Mouse (Mus musculus): ENCODE results near the gene Eps8l2. TPM values are rescaled to one million over a fixed set of nuclear protein-coding genes. Genes with fewer than 3 reads are reported as not detected.
A peak's percentile ranks its signal among the peaks of the same experiment; 100 is the strongest.

Eps8l2 gene
- total RNA-seq (2017), result not detected in 3 replicates

DNA sequence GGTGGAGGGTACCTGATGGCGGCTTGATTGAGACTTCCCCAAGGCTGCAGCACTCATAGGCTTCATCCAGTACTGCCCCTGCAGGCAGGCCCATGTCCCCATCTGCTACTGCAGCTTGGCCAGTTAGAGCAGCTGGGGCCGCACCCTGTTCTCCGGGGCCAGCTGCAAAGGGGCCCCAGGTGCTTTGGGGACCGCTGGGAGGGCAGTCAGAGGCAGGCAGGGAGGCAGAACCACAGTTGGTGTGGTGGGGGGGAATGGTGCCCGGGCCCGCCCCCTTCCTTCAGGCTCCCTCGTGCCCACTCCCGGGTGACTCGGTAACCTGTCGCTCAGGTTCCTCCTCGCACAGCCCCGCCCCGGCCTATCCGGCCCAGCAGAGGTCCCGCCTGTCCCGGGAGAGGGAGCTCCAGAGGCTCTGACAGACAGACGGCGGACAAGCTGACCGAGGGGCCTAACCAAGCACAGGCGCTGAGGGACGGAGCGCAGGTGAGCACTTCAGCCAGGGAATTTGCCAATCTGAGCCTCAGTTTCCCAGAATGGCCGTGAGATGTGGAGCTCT is at the start of gene Eps8l2:
Gene Eps8l2 (plus strand): TSS at position 305 of the 556 bp plus-strand sequence.
- no peak for ATAC-seq (replicated peaks; ENCODE audit: insufficient number of reproducible peaks, low FRiP score, low TSS enrichment, poor library complexity, severe bottlenecking)

DNA sequence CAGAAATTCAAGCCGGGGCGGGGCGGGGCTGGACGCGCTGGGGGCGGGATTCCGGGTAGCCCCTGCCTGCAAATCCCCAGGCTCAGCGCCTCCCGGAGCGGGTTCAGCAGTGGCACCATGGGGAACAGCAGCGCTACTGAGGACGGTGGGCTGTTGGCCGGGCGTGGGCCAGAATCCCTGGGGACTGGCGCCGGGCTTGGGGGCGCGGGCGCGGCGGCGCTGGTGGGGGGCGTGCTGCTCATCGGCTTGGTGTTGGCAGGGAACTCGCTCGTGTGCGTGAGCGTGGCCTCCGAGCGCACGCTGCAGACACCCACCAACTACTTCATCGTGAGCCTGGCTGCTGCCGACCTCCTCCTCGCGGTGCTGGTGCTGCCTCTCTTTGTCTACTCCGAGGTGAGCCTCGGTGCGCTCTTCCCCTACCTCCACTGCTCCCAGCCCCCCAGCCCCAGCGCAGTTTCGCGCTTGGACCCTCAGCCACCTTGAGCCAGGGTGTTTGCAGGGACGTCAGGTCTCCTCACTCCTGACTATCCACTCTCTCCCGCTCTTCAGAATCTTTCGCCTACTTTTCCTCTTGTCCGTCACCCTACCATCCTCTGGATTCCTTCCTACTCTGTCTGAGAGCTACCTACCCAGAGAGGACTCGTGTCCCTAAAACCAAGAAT is 46.6 kb upstream of the Eps8l2 start, which contains the start of gene Drd4:
Gene Drd4 (plus strand): TSS at position 86 of the 662 bp plus-strand sequence.
- ATAC-seq (replicated peaks; ENCODE audit: insufficient number of reproducible peaks, low FRiP score, low TSS enrichment, poor library complexity, severe bottlenecking), result no peak

DNA sequence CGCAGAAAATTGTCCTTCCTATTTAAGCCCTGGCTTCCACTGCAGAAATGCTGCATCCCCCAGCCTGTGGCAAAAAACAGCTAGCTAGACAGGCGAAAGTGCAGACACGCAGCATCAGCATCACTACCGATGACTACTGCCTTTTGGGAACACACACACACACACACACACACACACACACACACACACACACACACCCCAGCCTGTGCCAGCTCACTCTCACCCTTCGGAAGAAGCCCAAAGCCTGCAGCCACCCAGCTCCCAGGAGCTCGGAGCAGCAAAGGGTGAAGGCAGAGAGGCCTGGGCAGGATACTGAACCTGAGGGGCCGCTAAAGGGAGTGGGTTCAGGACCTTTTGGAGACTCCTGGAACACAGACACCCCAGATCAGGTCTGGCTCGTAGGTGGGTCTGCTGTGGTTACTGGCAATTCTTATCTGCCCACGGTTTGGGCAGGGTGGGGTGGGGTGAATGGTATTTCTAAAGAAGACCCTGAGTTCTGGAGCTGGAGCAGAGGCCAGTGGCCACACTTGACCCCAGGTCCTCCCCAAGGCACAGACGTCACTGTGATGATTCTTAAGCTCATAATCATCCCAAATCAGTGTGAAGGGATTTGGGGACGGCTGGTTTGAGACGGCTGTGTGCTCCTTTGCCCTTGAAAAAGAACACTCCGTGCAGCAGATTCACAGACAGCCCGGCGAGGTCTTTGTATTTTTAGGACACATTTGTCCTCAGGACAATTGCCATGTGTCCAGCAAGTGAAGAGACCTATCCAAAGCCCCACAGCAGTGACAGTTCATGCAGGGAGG is 45.9 kb upstream of the Eps8l2 start:
- no peak for ATAC-seq (replicated peaks; ENCODE audit: insufficient number of reproducible peaks, low FRiP score, low TSS enrichment, poor library complexity, severe bottlenecking)

DNA sequence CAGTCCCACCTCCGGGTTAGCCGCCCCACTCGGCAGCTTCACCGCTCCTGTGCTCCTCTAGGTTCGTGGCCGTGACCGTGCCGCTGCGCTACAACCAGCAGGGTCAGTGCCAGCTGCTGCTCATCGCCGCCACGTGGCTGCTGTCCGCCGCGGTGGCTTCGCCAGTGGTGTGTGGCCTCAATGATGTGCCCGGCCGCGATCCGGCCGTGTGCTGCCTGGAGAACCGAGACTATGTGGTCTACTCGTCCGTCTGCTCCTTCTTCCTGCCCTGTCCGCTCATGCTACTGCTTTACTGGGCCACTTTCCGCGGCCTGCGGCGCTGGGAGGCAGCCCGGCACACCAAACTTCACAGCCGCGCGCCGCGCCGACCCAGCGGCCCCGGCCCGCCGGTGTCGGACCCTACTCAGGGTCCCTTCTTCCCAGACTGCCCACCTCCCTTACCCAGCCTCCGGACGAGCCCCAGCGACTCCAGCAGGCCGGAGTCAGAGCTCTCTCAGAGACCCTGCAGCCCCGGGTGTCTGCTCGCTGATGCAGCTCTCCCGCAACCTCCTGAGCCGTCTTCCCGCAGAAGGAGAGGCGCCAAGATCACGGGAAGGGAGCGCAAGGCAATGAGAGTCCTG is 44.7 kb upstream of the Eps8l2 start:
- ATAC-seq (replicated peaks; ENCODE audit: insufficient number of reproducible peaks, low FRiP score, low TSS enrichment, poor library complexity, severe bottlenecking), result 0 out of 2 replicates have a peak, but pooled peaks have one; percentile 29

DNA sequence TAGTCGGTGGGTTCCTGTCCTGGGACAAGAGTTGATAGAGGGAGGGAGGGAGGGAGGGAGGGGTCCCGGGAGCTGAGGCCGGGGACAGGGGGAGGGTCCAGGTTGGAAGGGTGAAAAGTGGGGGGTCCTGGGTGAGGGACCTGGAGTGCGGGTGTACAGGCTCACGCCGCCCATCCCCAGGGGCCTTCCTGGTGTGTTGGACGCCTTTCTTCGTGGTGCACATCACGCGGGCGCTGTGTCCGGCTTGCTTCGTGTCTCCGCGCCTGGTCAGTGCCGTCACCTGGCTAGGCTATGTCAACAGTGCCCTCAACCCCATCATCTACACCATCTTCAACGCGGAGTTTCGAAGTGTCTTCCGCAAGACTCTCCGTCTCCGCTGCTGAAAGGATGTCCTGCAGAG is 44.2 kb upstream of the Eps8l2 start:
- 0 out of 2 replicates have a peak, but pooled peaks have one; percentile 15 for ATAC-seq (replicated peaks; ENCODE audit: insufficient number of reproducible peaks, low FRiP score, low TSS enrichment, poor library complexity, severe bottlenecking)

DNA sequence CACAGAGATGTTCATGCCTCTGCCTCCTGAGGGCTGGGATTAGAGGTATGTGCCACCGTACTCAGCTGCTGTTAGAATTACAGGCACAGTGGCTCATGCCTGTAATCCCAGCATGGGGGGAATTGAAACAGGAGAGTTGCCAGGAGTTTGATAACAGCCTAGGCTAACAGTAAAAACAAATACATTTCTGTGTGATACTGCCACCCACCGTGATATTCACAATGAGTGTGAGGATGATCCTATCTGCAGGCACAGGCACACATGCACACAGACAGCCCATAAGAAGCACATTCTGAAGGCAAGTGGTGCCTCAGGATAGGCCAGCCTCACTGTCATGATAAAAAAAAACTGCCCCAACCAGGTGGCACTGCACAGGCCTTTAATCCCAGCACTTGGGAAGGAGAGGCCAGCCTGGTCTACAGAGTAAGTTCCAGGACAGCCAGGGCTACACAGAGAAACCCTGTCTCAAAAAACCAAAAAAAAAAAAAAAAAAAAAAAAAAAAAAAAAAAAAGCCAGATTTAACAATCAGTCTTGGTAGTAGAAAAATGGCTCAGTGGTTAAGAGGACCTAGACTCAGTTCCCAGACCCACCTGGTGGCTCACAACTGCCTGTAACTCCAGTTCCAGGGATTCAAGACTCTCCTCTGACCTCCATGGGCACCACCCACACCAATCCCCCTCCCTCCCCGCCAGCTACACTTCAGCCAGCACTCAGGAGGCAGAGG is 40.6 kb upstream of the Eps8l2 start:
- no peak for ATAC-seq (replicated peaks; ENCODE audit: insufficient number of reproducible peaks, low FRiP score, low TSS enrichment, poor library complexity, severe bottlenecking)

DNA sequence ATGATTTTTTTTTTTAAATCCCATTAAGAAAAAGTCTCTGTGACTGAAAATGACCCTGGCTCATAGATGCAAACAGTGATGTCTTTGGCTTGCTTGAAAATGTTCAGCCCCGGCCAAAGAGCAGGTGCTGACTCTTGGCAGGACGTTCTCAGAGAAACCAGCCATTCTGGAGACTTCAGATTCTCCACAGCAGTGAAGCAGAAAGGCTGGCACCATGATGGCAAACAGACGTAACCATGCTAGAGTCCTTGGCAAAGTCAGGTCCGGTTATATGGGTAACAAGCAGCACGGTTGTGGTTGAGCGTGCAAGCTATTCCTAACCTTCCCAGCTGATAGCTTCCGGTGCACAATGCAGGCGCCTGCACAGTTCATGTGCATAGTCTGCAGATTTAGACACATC is 39.5 kb upstream of the Eps8l2 start:
- no peak for ATAC-seq (replicated peaks; ENCODE audit: insufficient number of reproducible peaks, low FRiP score, low TSS enrichment, poor library complexity, severe bottlenecking)

DNA sequence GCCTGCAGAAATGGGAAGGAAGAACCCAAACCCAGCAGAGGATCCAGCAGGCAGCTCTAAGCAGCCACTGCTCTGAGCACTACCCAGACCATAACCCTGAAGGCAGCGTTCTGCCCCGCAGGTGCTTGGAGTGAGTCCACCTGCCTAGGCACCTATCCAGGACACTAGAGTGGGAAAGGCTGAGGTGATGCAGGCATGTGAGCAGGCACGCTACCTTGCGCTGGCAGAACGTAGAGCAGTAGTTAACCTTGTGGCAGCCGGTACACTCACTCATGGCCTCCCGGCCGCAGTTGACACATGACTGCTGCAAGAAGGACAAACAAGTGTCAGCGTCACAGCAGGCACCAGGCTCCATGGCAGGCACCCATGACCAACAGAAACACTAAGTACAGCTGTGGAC is 37.3 kb upstream of the Eps8l2 start:
- ATAC-seq (replicated peaks; ENCODE audit: insufficient number of reproducible peaks, low FRiP score, low TSS enrichment, poor library complexity, severe bottlenecking), result no peak

DNA sequence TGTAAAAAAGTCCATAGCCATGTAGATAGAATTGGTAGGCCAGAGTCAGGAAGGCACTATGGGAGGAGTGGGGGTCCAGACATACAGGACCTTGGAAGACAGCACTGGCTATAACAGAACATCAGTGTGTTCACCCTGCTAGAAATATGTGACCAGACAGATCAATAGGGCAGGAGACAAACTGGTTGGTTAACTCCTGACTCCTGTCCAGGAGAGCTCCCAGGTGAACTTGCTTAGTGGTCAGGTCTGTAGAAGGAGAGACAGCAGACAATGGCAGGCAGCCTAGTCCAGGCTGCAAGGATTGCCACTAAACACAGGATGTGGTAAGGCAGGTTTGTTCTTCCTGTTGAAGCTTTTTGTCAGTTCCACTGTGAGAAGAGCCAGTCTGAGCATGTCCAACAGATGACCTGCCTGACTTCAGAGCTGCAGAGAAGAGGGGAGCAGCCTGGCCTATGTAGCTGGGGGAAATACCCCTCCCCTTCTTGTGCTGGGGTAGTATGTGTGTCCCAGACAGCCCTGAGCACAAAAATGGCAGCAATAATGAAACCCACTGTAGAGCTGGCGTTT is 35.9 kb upstream of the Eps8l2 start:
- ATAC-seq (replicated peaks; ENCODE audit: insufficient number of reproducible peaks, low FRiP score, low TSS enrichment, poor library complexity, severe bottlenecking), result peak; percentile 36; the same call in 1 of the 2 replicates

DNA sequence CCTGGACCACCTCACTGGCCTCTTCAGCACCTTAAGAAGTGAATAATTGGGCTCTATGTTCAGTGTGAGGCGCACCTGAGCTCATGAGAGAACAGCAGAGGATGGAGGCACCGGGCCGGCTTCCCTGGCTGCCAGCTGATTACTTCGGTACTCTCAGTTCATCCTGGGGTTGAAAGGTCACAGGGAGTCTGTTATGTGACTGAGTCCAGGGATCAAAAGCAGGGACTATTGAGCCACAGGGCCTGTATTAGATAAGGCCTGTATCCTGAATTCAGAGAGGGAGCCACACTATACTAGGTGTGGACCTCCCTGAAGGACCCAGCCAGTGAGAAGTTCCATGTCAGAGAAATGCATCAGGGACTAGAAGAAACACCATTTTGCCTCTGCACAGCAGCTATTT is 34.1 kb upstream of the Eps8l2 start:
- ATAC-seq (replicated peaks; ENCODE audit: insufficient number of reproducible peaks, low FRiP score, low TSS enrichment, poor library complexity, severe bottlenecking), result no peak

DNA sequence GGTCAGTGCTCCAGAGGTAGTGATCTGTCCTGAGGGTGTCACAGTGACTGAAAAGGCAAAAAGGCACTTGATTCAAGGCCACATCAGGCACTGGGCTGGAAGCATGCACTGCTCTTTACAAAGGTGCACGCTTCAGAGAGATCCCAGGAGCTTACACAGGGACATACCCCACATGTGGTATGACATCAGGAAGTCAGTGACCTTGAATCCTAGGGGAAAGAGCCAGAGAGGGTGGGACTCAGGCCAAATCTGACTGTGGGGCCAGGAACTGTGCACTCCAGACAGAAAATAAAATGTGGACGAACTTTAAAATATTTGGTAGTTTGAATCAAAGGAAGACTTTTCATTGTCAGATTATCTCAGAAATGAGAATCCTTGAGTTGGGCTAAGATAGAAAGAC is 24.3 kb upstream of the Eps8l2 start:
- ATAC-seq (replicated peaks; ENCODE audit: insufficient number of reproducible peaks, low FRiP score, low TSS enrichment, poor library complexity, severe bottlenecking), result no peak

DNA sequence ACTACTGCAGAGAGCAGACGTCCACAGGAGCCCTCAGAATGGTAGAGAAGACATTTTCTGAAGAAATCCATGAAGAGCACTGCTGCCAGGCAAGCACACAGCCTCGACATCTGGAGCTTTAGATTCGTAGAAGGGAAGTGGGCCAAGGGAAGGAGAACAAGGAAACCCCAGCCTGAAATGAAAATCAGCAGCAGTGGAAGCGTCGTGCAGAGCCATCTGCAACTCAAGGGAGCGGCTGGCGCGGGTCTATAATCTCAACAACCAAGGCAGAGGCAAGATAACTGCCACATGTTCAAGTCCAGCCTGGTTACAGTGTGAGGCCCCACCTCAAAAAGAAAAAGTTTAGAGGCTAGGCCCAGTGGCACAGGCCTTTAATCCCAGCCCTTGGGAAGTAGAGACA is 23.6 kb upstream of the Eps8l2 start:
- ATAC-seq (replicated peaks; ENCODE audit: insufficient number of reproducible peaks, low FRiP score, low TSS enrichment, poor library complexity, severe bottlenecking), result no peak

DNA sequence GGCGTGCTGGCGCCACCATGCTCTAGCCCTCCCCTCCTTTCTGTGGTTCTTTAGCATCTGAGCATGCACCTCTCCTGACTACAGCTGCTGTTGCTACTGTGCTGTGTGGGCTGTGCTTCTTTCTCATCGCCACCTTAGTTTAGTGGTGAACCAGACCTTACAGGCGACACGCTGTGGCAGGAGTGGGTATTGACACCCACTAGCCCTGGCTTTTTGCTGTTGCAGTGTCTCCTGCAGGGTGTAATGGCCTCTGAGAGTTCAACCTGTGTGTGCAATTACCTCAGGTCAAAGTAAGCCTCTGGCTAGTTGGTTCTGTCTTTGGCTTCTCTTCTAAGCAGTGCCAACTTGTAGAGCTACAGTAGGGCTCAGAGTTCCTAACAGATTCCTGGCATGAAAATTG is 22.7 kb upstream of the Eps8l2 start:
- peak; percentile 87 for ATAC-seq (replicated peaks; ENCODE audit: insufficient number of reproducible peaks, low FRiP score, low TSS enrichment, poor library complexity, severe bottlenecking)

DNA sequence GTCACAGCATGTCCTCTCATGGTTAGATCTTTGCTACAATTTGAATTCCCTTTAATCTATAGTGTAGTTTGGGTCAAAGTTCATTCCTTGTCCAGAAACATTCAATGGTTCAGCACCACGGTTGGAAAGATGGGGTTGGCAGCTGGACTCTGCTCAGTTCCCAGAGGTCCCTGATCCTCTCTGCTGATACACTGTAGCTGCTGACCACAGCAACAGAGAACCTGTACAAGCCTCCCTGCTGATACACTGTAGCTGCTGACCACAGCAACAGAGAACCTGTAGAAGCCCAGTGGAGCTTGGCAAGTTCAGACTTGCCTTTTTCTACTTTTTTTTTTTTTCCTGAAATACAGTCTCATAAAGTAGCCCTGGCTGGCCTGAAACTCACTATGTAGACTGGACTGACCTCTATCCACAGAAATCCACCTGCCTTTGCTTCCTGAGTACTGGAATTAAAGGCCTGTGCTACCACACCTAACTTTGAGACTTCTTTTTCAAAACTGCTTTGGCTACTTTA is 21.0 kb upstream of the Eps8l2 start:
- no peak for ATAC-seq (replicated peaks; ENCODE audit: insufficient number of reproducible peaks, low FRiP score, low TSS enrichment, poor library complexity, severe bottlenecking)

DNA sequence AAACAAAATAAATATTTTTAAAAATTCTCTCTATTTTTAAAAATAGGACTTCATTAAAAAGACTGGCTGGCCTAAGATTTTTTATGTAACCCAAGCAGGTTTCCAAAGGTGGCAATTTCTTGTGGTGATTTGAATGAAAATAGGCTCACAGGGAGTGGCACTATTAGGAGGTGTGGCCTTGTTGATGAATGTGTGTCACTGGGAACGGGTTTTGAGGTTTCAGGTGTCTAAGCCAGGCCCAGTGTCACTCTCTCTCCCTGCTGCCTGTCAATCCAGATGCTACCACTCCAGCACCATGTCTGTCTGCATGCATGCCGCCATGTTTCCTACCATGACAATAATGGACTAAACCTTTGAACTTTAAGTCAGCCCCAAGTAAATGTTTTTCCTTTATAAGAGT is 19.2 kb upstream of the Eps8l2 start:
- no peak for ATAC-seq (replicated peaks; ENCODE audit: insufficient number of reproducible peaks, low FRiP score, low TSS enrichment, poor library complexity, severe bottlenecking)

DNA sequence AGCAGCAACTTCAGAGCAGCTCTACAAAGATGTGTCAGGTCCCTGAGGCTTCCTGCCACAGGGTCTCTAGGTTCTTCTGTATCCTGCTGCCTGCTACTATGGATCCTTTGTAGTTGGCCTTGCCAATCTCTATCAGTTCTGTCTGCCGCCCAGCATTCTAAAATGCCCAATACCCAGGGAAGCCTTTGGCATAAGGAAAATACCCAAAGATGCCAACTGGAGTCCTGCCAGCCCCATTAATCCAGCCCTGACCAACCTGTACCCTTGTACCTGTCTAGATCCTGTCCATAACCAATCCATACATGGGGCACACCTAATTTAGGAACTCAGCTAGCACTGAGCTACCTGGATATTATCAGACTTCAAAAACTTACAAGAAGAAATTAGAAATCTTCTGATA is 14.0 kb upstream of the Eps8l2 start:
- no peak for ATAC-seq (replicated peaks; ENCODE audit: insufficient number of reproducible peaks, low FRiP score, low TSS enrichment, poor library complexity, severe bottlenecking)

DNA sequence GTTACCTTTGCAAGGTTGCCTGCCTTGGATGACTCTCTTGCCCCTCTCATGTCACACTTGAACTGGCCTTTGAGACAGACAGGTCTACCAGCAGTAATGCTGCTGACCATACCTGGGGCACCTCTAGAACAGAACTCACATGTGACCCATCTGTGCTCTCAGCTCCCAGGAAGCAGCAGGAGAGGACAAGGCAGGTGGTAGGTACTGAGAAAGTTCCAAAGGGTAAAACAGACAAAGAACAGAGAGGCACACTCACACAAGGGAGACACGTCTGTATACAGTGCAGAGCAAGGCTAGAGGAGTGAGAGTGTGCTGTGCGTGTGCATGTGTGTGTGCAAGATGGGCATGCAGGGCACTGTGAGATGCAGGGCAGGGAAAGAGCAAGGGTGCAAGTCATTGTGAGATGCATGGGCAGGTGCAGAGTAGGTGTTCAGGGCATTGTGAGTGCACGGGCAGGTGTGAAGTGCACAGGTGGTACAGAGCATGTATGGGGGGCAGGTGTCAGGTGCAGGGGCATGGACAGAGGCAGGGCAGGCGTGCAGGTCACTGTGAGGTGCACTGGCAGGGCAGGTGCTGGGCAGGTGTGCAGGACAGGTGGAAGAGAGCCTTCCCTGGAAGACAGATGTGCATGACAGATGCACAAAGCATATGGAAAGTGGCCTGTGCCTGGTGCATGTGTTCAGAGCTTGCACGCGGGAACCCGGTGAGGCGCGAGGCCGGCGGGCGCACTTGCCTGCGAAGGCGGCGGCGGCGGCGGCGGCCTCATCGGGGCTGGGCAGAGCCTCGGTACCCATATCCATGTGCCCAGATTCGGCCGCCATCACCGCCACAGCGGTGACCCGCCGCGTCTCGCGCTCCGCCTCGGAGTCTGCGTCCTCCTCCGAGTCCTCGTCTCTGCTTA is 11.9 kb upstream of the Eps8l2 start:
- ATAC-seq (replicated peaks; ENCODE audit: insufficient number of reproducible peaks, low FRiP score, low TSS enrichment, poor library complexity, severe bottlenecking), result 0 out of 2 replicates have a peak, but pooled peaks have one; percentile 2
